Comparison of ENCODE assay signal across 14 mouse cellular contexts in genomic region chr14:102492376-102492775, GRCm38 (mm10).
"Had no signal": no experiment of that assay in that cellular context is flagged by ENCODE, and none has a peak within 500 bp of the region (broad histone marks: within the 10 kb centered on the region; RNA-seq: fewer than 3 reads in every experiment).

No protein-coding gene starts in this region.

- DNase-seq: lung, adult 18-20 months; lung, embryonic 14.5 days; lung, postnatal 10 days; lung, postnatal 4 days; right cerebral cortex, postnatal 14 days; thymus, adult 2 months; thymus, postnatal 36 days had no signal

- H3K4me2 ChIP-seq: lung, embryonic 14.5 days; midbrain, embryonic 12.5 days; midbrain, embryonic 15.5 days; neural tube, embryonic 12.5 days; stomach, embryonic 15.5 days had no signal

- H3K9me3 ChIP-seq: midbrain, embryonic 10.5 days; midbrain, embryonic 12.5 days; midbrain, embryonic 15.5 days; neural tube, embryonic 12.5 days; stomach, embryonic 15.5 days had no signal

- H3K9ac ChIP-seq: liver, embryonic 14.5 days; lung, embryonic 14.5 days; midbrain, embryonic 12.5 days; midbrain, embryonic 15.5 days; neural tube, embryonic 12.5 days; stomach, embryonic 15.5 days had no signal

- H3K27me3 ChIP-seq: midbrain, embryonic 12.5 days; midbrain, embryonic 15.5 days; neural tube, embryonic 12.5 days; stomach, embryonic 15.5 days had no signal

- ATAC-seq: midbrain, embryonic 15.5 days had no signal

- H3K4me3 ChIP-seq: midbrain, embryonic 10.5 days; midbrain, embryonic 12.5 days; midbrain, embryonic 15.5 days; neural tube, embryonic 12.5 days; stomach, embryonic 15.5 days had no signal

- H3K27ac ChIP-seq: liver, embryonic 14.5 days; midbrain, embryonic 10.5 days; midbrain, embryonic 12.5 days; midbrain, embryonic 15.5 days; neural tube, embryonic 12.5 days; stomach, embryonic 15.5 days; stomach, postnatal 0 days had no signal

- H3K36me3 ChIP-seq: midbrain, embryonic 10.5 days; midbrain, embryonic 12.5 days; midbrain, embryonic 15.5 days; neural tube, embryonic 12.5 days; stomach, embryonic 15.5 days had no signal

- H3K4me1 ChIP-seq: midbrain, embryonic 10.5 days; midbrain, embryonic 12.5 days; midbrain, embryonic 15.5 days; neural tube, embryonic 12.5 days; stomach, embryonic 15.5 days had no signal
